Mouse (Mus musculus): ENCODE data around the gene Cnnm2.

Gene Cnnm2

DNA sequence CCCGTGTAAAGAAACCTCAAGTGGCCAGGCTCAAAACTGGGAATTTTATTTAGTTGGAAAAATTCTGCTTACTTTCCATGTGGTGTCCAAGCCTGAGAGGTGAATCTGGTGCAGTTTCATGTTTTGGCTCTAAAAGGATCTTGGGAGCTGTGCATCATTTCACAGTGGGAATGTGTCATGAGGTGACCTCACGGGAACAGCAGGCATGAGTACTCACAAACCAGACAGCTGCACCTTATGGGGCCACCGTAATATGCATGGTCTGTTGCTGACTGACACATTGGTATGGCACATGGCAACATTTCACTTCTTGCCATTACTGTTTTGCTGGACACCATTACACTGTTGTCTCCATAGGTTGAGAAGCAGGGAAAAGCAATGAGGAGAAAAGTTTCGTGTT is 124.0 kb downstream of the Cnnm2 start:
- no peak for DNase-seq (ENCODE audit: low read depth, low spot score)

DNA sequence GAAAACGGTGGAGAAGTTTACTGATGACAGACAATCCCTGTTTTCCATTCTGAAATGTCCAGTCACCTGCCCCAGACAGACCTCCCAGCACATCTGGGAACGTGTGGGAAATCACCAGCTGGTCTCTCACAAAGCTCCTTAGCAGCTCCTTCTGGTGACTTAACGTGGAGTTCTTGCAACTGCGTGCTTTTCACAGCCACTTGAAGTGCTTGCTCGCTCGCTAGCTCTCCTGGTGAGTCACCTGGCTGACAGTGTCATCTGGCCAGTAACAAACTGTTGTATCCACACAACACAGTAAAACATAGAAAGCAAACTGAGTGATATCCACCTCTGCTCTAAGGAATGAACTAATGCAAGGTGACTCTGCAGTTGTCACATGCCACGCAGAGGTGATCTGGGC is 125.4 kb downstream of the Cnnm2 start:
- DNase-seq (ENCODE audit: low read depth, low spot score), result no peak

- DNase-seq (ENCODE audit: low read depth, low spot score), result no peak
Measured at GRCm38 (mm10) chr19:46887811-46888527, 126.6 kb downstream of the Cnnm2 start.

DNA sequence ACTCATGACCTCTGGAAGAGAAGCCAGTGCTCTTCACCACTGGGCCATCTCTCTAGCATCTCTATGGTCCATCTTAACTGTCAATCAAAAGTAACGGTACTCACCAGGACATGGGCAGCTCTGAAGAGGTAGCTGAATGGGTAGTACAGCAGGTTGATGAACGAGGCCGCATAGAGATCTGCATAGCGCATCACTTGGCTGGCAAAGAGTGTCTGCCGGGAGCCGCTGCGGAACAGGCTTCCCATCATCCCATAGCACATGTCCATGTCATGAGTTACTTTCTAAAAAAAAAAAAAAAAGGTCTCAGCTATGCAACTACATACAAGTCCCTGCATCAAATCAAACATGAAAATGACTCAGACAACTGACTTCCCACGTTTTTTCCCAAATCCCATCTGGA is 128.3 kb downstream of the Cnnm2 start:
- DNase-seq (ENCODE audit: low read depth, low spot score), result no peak

GRCm38 (mm10) chr19:46890657-46891056 is 129.3 kb downstream of the Cnnm2 start:
- no peak for DNase-seq (ENCODE audit: low read depth, low spot score)

GRCm38 (mm10) chr19:46892856-46893255 is 131.5 kb downstream of the Cnnm2 start:
- DNase-seq (ENCODE audit: low read depth, low spot score), result no peak

DNA sequence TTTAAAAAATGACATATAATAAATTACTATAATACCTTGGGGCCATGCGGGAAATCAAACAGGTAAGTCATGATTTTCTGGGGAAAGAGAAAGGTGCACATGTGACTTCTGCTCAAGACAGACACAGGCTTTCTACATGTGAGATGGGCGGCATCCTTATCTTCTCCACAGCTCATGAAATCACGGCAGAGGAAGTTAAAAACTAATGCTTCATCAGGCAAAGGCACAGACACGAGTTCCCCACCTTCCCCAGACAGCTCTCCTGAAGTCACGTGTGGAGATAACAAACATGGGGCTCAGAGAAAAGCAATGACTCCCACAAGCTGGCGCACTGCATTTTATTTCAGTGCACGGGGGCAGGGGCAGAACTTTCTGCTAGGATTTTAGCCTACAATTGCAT is 132.1 kb downstream of the Cnnm2 start:
- DNase-seq (ENCODE audit: low read depth, low spot score), result no peak

DNA sequence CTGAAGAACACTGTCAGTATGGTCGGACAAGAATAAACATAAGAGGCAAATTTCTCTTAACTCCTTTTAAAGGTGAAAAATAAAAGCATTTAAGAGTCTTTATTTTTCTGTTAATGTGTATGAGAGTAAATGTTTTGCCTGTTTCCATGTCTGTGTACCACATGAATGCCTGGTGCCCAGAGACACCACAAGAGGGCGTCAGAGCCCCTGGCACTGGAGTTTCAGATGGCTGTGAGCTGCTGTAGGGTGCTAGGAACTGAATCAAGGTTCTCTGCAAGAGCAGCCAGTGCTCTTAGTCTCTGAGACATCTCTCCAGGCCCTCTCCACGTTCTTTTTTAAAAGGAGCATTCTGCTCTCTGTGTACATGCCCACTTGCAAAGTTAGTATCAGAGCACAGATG is 135.7 kb downstream of the Cnnm2 start:
- DNase-seq (ENCODE audit: low read depth, low spot score), result no peak

- DNase-seq (ENCODE audit: low read depth, low spot score), result no peak
Measured at GRCm38 (mm10) chr19:46898222-46898621, 136.8 kb downstream of the Cnnm2 start.

DNA sequence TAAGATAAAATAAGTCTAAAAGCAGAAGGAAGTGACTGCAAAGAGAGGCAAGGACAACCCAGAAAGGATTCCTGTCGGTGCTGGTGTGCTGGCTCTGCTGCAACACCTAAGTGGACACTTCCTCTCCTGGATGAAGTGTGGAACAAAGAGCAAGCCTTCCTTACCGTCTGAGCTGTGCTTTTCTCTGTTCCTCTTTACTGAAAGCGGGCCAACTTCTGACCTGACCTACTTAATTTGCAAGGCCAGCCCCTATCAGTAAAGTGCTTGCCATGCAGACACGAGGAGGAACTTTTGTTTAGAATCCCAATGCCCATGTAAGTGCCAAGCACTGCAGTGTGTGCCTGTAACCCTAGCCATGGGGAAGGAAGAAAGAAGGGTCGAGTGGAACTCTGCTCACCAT is 137.9 kb downstream of the Cnnm2 start:
- no peak for DNase-seq (ENCODE audit: low read depth, low spot score)

DNA sequence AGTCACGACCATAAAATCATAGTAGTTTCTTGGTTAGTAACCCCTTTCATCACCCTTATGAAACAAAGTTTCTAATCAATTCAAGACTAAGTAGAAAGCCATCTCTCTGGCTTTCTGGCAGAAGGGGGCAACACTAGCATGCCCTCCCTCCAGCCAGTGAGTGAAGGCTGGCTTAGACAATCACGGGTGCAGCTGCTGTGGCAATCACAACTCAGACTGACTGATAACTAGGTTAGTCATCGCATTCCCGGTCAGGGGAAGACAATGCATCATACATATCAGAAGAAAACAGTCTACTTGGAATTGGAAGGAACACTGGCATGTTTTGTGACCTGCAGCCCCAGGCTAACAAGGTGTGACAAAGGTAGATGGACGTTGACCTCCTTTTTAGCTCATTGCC is 138.5 kb downstream of the Cnnm2 start:
- DNase-seq (ENCODE audit: low read depth, low spot score), result no peak

- DNase-seq (ENCODE audit: low read depth, low spot score), result no peak
Measured at GRCm38 (mm10) chr19:46900786-46901185, 139.4 kb downstream of the Cnnm2 start.

- no peak for DNase-seq (ENCODE audit: low read depth, low spot score)
Measured at GRCm38 (mm10) chr19:46901323-46901722, 139.9 kb downstream of the Cnnm2 start.

DNA sequence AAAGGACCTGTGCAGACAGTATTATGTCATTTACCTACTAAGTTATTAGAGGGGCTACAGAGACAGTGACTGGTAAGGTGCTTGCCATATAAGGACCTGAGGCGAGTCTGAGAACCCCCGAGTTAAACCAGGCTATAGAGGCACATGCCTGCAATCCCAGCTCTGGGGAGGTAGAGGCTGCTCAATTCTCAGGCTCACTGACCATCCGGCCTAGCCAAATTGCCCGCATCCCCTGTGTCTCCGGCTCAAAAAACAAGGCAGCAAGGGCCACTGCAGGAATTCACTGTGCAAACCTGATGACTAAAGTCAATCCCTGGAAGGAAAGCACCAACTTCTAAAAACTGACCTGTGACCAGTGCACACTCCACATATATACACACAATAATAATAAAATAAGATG is 142.0 kb downstream of the Cnnm2 start:
- DNase-seq (ENCODE audit: low read depth, low spot score), result no peak

GRCm38 (mm10) chr19:46904907-46905306 is 143.5 kb downstream of the Cnnm2 start:
- peak; percentile 28 for DNase-seq (ENCODE audit: low read depth, low spot score)

- peak; percentile 59 for DNase-seq (ENCODE audit: low read depth, low spot score)
Measured at GRCm38 (mm10) chr19:46905383-46905782, 144.0 kb downstream of the Cnnm2 start.

- DNase-seq (ENCODE audit: low read depth, low spot score), result peak; percentile 26
Measured at GRCm38 (mm10) chr19:46905971-46906370, 144.6 kb downstream of the Cnnm2 start.

- DNase-seq (ENCODE audit: low read depth, low spot score), result no peak
Measured at GRCm38 (mm10) chr19:46908207-46908606, 146.8 kb downstream of the Cnnm2 start.

DNA sequence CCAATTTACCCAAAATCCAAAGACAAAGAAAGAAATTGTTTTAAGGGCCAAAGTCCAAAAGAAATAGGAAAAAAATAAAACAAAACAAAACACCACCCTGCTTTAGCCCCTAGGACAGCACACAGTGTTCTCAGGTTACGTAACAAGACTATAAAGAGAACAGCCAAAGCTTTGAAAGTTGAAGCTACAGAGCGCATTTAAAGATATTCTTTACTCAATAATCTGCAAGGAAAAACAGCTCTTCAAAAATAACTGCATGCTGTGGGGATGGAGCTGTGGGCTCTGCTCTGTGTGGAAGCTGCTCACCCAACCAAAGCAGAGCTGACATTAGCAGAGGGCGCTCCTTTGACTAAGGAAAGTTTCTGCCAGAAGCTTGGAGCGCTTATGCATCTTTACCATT is 147.6 kb downstream of the Cnnm2 start:
- DNase-seq (ENCODE audit: low read depth, low spot score), result no peak

- no peak for DNase-seq (ENCODE audit: low read depth, low spot score)
Measured at GRCm38 (mm10) chr19:46911492-46911891, 150.1 kb downstream of the Cnnm2 start.

DNA sequence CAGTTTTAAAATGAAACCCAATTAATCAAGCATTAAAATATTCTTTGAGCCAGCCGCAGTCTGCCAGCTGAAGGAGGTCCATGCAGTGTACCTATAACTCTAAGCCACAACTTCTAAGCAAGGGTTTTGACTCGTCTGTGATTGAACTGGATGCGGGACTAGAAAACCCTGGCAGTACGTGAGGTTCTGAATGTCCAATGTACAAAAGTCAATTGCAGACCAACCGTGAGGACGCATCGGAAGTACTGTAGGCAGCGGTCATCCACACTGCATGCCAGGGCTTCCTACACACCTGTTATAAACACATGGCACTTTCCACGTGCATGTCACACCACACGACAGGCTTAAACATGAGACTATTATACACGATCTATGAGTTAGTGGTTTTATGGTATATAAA is 152.2 kb downstream of the Cnnm2 start:
- DNase-seq (ENCODE audit: low read depth, low spot score), result no peak

DNA sequence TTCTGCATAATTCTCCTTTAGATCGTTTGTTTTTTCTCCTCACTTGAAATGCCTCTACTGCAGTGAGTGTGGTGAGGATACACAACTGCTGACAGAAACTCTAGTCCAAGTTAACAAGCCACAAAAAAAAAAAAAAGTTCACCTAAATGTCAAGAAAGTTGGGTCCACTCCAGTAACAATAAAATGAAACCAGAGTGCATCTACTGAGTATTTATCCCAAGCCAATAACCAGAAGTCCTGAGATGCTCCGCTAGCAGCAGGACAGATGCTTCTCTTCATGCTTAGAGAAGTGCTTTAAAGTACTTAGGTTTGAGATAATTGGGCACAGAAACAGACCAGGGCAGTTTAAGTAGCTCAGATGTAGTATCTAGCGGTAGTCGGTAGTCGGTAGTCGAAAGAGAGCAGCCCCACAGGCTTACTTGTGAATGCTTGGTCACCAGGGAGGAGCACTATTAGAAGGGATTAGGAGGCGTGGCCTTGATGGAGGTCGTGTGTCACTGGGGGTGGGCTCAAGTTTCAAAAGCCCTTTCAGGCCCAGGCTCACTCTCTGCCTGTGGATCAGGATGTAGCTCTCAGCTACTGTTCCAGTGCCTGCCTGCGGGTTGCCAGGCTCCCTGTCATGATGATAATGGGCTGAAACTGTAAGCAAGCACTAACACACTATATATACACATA is 154.1 kb downstream of the Cnnm2 start:
- no peak for DNase-seq (ENCODE audit: low read depth, low spot score)

DNA sequence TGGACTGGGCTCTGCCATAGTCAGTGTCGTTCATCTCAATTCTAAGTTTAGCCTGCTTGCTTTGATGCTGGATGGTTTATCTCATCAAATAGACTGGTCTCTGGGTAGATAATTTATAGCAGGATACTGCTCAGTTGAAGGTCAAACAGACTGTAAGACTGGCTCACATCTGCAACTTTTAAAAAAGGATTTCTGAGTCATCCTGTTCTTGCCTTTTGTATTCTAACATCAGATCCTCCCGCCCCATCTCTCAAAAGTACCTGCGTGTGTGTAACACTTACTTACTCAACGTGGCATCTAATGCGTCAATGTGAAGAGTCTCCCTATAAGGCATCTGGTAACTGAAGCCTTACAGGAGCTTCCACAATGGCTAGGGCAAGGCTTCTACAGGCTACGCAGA is 159.2 kb downstream of the Cnnm2 start:
- no peak for DNase-seq (ENCODE audit: low read depth, low spot score)
